Mouse (Mus musculus) adrenal gland, postnatal 10 days (tissue): Measurements from ENCODE around the gene Shank2. TPM values are rescaled to one million over a fixed set of nuclear protein-coding genes. Genes with fewer than 3 reads are reported as not detected.
A peak's percentile ranks its signal among the peaks of the same experiment; 100 is the strongest.

Experiments used
- DNase-seq: peaks from one replicate; pipeline ENCODE4 v3.0.0; 2021; ENCODE audit warnings: mixed read lengths
- long read RNA-seq, 2 experiments: library from polyadenylated mRNA; stranded (forward); transcript quantifications; one replicate each; pipeline ENCODE4 v2.0.0; 2021
- total RNA-seq, 2 experiments: library from RNA; stranded (reverse); gene quantifications; 2 replicates each; pipeline ENCODE4 v1.2.3; 2021

Shank2 gene
- 1 to 10 TPM; 3.6 to 6.5 TPM for total RNA-seq
- long read RNA-seq, experiment 1, partial matches to known transcripts = 0 of 1 reads
- long read RNA-seq, experiment 1, other reads (novel, unspliced or antisense) = 1 of 1 reads
- long read RNA-seq, experiment 2 = 0 reads

GRCm38 (mm10) chr7:144001628-144002027, at the start of gene Shank2:
TSS of gene Shank2 (plus strand) at chr7:144001928.
- DNase-seq = no peak

GRCm38 (mm10) chr7:143952130-143952529, 49.6 kb upstream of the Shank2 start:
- no peak for DNase-seq

DNA sequence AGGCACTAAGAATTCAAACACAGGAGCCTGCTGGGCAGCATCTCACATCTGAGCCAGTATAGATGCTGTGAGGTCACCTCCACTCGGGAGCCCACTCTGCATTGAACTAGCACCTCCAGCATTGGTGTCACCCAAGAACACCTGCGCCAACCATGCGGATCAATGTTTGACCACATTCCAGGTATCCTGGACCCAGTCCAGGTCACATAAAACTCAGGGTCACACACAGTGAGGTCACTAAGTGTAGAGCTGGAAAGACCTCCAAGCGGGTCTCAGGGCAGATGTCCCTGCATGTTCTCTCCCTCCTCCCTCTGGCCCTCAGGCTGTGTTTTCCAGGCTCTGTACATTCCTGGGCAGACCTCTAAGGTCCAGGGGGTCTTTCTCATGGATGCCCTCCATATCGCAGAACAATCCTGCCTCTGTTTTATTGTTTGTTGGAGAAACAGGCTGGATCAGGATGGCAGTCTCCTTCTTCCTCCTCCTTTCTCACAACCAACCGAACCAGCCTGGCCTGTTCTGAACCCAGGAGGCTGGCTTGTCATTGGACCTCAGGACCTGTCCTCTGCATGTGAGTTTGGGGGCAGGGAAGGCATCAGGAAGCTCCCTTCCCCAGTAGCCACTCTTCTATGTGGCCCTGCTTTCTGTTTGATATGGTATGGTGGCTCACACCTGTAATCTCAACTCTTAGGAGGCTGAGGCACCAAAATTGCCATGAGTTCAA, 45.0 kb upstream of the Shank2 start:
- no peak for DNase-seq

DNA sequence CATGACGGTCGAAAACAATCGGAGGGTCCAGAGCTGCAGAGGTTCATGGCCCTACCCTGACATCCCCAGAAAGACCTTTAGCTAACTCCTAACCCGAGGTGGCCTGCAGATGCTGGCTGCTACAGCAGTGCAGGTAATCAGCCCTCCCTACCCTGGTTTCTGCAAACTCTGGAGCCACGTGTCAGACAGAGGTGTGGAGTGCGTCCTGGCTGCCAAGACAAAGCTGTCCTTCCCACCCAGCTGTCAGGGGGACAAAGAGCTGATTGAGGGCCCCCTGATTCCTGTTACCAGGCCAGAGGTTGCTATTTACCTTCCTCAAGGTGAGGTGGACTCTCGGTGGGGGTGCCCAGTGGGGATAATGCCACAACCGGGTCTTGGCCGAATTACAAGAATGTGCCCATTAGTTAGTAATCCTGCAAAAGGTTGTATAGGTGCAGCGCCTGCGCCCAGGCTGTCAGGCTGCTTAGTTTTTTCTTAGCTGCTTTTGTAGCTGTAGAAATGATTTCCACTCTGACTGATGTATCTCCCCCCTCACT, 43.6 kb upstream of the Shank2 start:
- DNase-seq = no peak

DNA sequence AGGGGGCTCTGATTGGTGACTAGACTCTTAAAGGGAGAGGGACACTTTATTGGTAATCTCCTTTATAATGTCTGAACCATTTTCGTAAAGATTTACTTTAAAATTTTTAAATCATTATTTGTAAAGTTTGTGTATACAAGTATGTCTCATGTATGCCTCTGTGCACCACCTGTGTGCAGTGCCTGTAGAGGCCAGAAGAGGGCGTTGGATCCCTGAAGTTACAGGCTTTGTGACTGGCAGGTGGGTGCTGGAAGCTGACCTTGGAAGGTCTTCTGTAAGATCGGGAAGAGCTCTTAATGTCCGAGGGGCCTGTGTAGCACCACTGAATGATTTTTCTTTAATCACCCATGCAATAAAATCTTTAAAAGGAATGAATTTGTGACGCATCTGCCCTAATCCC, 37.9 kb upstream of the Shank2 start:
- DNase-seq = no peak

DNA sequence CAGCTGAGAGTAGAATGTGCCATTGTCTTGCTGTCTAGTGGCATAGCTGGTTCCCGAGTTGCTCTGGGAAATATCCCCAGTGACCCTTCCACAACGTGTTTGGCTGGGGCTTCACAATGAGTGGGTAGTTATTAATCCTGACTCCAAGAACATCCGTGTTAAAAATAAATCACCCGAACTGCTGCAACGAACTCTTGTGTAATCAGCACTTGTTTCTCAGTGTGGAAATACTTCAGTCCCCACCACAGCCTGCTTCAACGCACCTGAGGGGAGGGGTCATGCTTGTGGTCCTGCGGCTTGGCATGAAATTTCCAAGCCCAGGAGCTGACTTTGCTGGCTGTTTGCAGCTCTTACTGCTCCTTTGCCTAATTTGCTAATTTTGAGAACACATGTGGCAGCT, 35.1 kb upstream of the Shank2 start:
- DNase-seq = no peak

DNA sequence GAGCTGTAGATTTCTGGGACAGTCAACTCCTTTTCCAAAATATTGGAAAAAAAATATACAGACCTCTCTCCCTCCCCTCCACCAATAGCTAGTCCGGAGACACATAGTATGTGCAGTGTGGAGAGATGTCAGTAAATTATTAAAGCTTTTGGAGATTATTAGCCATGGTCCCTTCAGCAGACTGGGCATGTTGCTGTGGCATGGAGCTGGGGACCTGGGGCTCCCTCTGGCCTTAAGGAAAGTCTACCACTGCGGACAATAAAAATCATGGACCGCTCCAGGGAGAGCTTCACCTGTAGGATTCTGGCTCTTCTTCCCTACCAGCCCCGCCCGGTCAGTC, 24.3 kb upstream of the Shank2 start:
- DNase-seq = no peak

- DNase-seq = peak; percentile 11
These were observed 23.7 kb upstream of the Shank2 start for GRCm38 (mm10) chr7:143977831-143978682.

DNA sequence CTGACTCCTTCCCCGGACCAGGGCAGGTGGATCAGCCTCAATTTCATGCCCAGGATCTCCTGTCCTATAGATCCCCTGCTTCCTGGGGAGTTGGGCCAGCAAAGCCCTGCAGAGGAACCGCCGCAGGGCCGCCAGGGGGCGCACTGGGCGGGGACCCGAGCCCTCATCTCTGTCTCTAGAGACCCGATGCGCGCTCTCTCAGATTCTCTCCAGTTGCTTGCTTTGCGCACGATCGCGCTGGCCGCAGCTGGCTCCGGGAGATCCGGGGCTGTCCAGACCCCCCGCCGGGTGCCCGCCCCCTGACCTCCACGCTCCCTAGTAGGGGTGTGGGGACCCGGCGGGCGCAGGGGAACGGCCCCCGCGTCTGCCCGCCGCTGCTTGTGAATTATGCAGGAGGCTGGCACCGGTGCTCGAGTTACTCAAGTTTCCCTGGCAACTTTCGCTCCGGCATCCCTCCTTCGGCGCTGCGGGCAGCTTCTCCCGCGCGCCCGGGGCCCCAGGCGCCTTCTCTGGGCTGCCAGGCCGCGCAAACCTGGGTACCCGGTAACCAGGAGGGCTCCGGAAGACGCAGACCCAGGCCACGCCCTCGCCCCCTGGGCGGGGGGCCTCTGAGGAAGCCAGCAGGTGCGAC, 22.9 kb upstream of the Shank2 start:
- peak; percentile 83 for DNase-seq

DNA sequence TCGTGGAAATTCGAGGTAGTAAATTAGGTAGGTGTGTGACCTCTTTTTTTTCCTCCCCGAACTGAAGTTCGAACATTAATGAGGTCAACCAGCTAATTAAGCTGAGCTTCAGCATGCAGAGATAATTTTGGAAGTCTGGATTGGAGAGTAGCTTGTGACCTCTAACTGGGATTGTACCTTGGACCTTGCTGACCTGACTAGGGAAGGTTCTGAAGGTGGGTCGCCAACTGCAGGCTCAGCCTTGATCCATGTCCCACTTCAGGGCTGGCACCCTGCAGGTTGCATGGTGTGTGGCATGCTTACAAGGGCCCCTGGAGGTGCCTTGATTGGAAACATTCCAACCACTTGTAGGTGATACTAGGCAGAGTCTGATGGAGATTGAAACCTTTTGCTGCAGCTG, 21.7 kb upstream of the Shank2 start:
- no peak for DNase-seq

- no peak for DNase-seq
These were observed 15.4 kb upstream of the Shank2 start for GRCm38 (mm10) chr7:143986281-143986680.

DNA sequence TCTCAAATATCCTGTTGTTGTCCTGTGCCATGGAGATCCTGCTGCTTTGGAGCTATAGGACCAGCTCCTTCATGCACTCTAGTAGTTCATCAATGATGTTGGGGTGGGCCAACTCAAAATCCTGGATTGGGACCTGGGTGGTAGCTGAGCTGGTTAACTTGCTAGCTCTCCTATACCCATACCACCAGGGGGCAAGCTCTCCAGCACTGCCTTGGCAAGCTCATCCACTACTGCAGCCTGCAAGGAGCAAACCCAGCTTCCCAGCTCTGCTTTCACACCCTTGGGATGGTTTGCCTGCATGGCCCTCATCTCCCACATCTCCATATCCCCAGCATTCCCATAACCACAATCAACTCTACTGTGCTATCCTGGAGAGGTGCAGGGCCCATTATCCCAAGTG, 10.6 kb upstream of the Shank2 start:
- no peak for DNase-seq

GRCm38 (mm10) chr7:143999073-143999472, 2.7 kb upstream of the Shank2 start:
- DNase-seq = no peak

GRCm38 (mm10) chr7:144003471-144003870, 1.7 kb downstream of the Shank2 start:
- no peak for DNase-seq

DNA sequence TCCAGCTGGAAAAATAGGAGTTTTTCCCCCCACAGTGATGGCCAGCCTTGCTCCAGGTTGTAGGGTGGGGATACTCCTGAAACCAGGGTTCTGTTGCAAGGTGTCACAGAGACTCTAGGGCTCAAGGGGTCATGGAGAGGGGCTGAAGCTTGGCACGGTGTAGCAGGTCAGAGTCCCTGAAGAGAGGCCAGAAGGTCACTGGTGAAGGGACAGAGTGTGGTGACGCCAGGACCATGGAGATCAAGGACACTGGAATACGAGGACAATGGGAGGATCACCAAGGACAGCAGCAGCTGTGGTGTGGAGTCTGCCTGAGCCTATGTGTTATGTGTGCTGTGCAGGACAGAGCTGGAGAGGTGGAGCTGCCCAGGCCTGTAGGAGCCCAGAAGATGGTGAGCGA, 6.4 kb downstream of the Shank2 start:
- DNase-seq = peak; percentile 19

GRCm38 (mm10) chr7:144008985-144009384, 7.3 kb downstream of the Shank2 start:
- peak; percentile 62 for DNase-seq

DNA sequence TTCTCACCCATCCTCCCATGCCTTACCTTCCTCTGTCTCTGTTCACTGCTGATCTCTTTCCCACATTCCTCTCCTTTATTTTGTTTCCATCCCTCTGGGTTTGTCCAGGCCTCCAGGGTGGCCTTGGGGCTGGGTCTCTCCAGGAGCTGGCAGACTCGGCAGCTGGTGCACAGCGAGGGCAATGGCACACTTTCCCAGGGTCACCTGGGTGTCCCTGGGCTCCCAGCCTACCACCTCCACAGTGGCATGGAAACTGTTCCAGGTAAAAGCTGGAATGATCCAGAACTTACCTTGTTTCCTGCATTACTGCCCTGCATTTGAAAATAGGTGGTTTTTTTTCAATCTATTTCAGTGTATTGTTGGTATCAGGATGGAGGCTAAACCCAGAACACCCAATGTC, 12.8 kb downstream of the Shank2 start:
- DNase-seq = peak; percentile 30

DNA sequence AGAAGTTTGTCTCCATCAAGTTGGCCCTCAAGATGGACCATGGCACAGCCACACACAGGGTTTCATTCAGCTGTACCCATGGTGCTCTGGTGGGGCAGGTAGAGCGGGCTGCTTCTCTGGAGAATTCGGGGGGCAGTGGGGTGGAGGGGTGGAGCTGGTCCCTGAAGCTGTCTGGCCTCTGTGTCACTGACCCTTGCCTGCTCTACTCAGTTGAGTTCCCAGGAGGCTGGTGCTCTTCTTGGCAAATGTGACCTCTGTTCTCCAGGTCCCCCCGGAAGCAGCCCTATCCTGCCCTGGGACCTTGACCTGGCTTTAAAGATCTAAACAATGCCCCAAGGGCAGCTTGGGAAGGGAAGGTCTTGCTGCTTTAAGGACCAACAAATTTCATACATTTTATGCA, 20.1 kb downstream of the Shank2 start:
- no peak for DNase-seq

- no peak for DNase-seq
These were observed 21.0 kb downstream of the Shank2 start for GRCm38 (mm10) chr7:144022682-144023081.

DNA sequence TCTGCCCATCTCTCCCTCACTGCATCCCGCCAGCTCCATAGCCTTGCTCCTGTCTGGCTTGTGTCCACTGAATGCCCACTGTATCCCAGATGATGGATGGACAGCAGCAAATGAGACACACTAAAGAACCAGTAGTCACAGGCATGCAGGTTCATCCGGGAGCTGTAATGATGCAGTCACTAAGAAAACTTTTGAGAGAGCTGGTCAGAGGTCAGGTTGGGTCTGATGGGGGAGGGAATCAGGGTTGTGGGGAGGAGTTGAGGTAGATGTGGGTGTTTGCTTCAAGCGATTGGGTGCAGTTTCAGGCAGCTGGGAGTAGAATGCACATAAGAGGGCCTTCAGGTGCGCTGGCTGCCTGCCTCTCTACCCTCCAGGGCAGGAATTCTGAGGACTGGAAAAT, 21.8 kb downstream of the Shank2 start:
- no peak for DNase-seq

GRCm38 (mm10) chr7:144026024-144026752, 24.5 kb downstream of the Shank2 start:
- DNase-seq = no peak

DNA sequence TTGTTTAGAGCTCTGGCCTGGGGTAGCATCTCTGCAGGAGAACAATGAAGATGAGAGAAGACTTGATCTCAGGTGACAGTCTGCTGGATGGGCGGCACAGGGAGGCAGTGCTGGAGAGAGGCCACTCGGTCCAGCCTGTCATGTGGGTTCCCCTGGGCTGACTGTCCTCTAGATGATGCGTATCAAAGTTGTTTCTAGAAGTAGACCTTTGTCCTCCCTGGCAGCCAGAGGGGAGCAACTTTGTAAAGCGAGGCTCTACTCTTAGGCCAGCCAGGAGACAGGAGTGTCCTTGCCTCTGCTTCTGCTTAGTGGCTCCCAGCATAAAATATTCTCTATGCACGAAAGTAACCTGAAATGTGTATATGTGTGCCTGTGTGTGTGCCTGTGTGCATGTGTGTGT, 27.5 kb downstream of the Shank2 start:
- no peak for DNase-seq
